Mouse (Mus musculus) ES-E14 (cell line): ENCODE measurements around the gene Zfp119b.

Experiments used
- CHD2 ChIP-seq: IDR thresholded peaks from 2 replicates; pipeline ENCODE4 v1.6.1; 2014; ENCODE audit warnings: mild to moderate bottlenecking, low read depth, low read length, inconsistent platforms
- MAFK ChIP-seq: IDR thresholded peaks from 2 replicates; pipeline ENCODE4 v1.6.1; 2014; ENCODE audit warnings: mild to moderate bottlenecking, low read depth, low read length, inconsistent platforms; ENCODE audit not compliant: insufficient read depth
- ZNF384 ChIP-seq: IDR thresholded peaks from 2 replicates; pipeline ENCODE4 v1.6.1; 2012; ENCODE audit warnings: low read depth, low read length, inconsistent platforms

DNA sequence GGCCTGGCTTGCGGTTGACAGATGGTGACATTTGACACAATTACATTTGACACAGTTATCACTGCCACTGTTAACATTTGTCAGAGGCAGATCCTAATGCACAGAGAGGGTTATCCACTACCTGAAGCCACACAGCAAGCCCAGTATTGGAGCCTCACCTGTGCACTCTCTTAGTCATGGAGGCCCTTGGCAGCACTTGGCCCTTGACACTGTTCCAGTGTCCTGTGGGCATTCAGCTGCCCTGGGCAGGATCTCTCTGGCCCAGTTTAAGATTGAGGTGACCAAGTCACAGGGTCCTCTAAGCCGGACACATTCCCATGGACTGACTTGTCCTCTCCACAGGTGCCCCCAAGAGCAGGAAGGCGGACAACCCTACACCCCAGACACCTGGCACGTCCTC, 17.9 kb upstream of the Zfp119b start:
- TF ChIP-seq CHD2 (no peak), MAFK (no peak), ZNF384 (no peak)
